Mouse (Mus musculus) right cerebral cortex, postnatal 25 days (tissue): ENCODE measurements around the gene Lingo3.
"Not testable (repeated sequence)": the region's sequence is repeated elsewhere in the genome, so short reads cannot be mapped to it uniquely, and the experiment has no call there.

Experiments used
- DNase-seq: peaks from one replicate; pipeline ENCODE4 v3.0.0; 2022

Lingo3 gene

DNA sequence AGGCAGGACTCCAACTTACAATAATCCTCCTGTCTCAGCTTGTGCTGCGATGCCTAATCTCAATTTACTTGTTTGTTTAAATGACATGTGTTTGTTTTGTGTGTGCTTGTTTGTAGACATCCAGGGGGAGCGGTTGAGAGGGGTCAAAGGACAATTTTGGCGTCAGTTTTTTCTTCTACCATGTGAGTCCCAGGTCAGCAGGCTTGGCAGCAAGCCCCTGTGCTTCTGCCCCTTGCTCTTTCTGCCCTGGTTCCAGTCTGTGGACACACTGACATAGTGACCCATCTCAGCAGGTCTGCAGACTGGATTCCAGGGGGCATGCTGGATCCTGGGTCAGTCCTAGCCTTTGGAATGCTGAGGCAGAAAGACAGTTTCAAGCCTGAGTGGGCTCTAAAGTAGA lies 24.4 kb downstream of the Lingo3 start:
- DNase-seq, result no peak

DNA sequence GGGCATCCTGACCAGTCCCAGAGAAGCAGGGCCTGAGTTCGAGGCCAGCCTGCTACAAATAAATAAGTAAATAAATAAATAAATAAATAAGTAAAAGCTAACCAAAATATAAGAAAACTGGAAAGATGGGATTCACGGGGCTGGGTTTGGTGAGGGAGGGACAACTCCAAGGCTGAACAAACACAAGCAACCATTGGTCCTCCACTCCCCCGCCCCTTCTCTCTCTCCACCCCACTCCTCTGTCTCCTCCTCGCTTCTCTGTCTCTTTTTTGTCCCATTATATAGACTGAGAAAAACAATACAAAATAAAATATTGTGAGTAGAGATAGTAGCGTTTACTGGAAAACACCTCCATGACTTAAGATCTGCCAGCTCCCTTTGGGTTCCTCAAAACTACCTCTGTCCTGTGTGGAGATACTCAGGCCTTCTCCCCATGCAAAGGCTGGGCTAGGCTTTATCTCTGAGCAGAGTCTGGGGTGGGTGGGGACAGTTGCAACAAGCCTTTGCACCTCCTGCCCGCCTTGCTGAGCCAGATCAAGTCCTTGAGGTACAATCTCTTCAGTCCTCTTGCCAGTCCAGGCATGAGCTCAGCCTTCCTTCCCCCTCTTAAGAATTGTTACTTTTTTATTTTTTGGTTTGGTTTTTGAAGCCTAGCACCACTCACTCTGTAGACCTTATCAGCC lies 25.1 kb downstream of the Lingo3 start:
- no peak for DNase-seq

DNA sequence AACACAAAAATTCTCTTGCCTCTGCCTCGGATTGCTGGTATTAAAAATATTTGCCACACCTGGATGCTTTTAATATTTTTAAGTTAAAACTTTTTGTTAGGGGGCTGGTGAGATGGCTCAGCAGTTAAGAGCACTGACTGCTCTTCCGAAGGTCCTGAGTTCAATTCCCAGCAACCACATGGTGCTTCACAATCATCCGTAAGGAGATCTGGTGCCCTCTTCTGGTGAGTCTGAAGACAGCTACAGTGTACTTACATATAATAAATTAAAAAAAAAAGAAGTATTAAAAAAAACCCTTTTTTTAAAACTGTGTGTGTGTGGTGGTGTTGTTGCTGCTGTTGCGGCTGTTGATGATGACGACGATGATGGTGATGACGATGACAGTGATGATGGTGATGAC lies 25.9 kb downstream of the Lingo3 start:
- not testable (repeated sequence) for DNase-seq

DNA sequence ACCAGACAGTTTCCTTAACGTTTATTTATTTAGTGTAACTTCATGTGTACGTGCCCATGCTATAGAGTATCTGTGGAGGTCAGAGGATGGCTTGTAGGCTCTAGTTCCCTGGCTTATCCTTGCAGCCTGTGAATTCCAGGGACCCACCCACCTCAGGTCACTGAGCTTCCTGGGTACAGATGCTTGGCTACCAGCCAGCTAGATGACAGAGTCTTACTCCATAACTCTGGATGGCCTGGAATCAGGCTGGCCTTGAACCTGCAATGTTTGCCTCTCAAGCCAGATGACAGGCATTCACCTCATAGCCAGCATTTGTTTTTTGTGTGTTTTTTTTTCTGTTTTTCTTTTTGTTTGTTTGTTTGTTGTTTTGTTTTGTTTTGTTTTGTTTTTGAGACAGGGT lies 26.7 kb downstream of the Lingo3 start:
- DNase-seq, result no peak

DNA sequence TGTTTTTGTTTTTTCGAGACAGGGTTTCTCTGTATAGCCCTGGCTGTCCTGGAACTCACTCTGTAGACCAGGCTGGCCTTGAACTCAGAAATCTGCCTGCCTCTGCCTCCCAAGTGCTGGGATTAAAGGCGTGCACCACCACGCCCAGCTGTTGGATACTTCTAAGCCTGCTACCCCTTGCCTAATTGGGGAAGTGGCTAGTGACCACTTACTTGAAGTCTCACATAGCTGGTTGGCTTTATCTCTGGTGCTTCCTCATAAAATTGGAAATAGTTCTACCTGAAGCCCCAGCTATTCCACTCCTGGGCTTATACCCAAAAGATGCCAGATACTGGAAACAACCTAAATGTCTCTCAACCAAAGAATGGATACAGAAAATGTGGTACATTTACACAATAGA lies 27.5 kb downstream of the Lingo3 start:
- not testable (repeated sequence) for DNase-seq

DNA sequence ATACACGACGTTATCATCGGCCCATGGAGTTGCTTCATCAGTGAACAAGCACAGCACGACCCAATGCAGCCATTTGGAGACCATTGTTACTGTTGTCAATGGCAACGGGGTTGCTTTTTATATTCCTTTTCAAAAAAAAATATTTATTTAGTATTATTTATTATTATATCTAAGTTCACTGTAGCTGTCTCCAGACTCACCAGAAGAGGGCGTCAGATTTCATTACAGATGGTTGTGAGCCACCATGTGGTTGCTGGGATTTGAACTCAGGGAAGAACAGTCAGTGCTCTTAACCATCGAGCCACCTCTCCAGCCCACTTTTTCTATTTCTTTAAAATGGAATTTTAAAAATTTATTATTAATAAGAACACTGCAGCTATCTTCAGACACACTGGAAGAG lies 29.0 kb downstream of the Lingo3 start:
- no peak for DNase-seq

DNA sequence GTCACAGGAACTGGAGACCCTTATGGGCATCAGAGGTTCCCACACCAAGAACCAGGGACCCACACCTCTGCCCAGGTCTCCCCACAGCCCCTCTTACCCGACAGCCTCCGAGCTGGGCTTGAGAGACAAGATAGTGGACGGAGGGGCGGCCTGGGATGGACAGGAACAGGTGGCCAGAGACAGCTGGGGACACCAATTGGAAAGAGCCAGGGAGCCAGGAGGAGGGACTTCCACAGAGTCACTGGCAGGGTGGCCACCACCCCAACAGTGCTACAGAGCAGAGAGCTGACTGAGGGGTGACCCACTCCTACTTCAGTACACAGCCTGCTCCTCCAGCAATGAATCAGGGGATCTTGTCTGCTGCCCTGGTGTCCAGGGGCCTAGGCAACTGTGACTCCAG lies 30.5 kb downstream of the Lingo3 start, which contains the start of gene Jsrp1:
TSS of gene Jsrp1 (minus strand) at position 133 of the 400 bp plus-strand sequence.
- DNase-seq, result no peak

DNA sequence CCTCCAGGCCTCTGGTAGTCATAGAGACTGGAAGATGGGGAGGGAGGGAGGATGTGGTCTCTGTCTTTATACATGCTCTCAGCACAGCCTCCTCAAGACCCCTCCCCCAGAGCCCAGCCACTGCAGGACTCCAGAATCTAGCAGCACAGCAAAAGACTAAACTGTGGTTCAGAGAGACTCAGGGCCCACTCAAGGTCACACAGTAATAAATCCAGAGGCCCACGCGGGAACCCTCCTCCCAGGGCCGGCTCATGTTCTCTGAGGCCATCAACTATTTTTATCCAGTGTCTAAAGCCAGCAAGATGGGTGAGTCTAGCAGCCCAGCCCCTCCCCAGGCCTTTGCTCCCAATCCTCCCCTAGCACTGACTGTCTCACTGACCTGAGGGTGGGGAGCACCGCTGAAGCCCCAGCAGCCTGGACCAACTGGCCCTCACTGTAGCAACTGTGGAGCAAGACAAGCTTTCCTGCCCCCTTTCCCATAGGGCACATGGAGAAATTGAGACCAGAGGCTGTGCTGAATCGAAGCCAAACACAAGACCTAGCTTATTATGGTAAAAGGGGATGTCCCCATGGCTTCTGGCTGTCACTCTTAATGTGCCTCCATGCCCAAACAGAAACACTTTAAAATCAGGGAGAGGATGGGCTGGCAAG lies 31.3 kb downstream of the Lingo3 start:
- DNase-seq, result no peak

DNA sequence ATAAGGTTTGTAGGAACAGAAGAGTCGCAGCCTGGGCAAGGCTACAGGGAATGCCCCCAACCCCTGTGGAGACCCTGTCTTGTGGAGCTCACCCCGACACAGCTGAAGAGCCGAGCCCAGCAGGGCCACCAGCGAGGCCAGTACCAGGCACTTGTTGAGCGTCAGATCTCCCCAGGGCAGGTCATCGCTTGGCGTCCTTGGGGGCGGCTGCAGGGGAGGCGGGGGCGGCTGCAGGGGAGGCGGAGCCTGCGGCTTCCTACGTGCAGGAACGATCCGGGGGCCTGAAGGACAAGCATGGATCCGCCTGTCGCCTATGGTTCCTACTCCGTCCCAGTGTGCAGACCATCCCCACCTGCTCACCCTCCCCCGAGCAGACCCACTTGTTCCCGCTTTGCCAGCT lies 33.8 kb downstream of the Lingo3 start:
- no peak for DNase-seq

DNA sequence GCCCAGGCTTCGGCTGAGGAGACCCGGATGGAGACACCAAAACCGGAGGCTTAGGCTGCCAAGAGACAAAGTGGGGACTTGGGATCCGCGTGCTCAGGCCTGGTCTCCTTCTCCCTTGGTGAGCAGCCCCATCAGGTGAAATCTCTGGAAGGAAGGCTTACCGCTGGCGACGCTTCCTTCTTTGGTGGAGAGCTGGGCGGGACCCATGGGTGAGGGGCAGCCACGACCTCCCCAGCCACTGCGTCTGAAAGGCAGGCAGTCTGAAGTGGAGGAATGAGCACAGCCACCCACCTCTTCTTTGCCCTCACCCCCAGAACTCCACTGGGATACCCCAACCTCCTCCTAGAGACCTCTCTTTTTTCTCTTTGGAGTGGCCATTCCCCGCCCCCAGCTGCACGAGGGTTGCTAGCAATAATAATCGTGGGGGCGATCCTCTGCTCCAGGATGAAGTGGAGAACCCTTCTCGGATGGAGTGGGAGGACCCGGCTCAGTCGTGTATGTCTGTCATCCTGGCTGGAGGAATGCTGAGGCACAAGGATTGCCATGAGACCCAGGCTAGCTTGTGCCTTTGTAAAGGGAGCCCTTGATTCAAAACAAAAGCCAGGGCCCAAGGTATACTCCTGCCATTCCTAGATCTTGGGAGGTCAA lies 34.7 kb downstream of the Lingo3 start:
- DNase-seq, result no peak

DNA sequence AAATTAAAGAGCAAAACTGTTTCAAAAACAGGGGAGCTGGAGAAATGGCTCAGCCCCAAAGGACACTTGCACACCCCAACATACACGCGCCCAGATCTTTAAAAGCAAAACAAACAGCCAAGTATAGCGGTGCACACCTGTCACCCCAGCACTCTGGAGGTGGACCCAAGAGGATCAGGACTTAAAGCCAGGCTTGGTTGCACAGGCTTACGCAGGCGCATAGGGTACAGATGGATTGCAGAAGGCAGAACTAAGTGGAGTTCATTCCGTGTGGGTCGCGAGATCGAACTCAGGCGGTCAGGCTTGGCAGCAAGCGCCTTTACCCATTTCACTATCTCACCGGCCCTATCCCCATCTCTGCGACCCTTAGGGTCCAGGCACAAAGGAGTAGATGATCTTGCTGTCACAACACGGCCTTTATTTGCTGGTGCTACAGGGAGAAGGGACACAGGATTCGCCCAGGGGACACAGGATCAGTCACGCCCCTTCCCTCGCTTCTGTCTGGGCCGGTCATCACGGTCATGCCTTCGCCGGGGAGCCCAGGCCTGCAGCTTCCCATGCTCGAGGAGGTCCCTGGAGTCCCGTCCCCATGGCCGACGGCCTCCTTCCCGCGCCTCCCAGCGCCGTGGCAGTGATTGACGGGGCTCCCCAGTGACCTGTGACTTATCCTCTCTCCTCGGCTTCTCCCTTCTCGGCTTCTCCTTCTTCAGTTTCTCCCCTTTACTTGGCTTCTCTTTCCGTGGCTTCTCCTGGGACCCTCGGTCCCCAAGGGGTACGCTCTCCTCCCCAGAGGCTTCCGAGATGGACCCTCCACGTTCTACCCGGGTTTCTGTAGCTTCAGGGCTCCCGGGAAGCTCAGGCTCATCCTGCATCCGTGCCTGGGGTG lies 35.5 kb downstream of the Lingo3 start:
- DNase-seq, result no peak

DNA sequence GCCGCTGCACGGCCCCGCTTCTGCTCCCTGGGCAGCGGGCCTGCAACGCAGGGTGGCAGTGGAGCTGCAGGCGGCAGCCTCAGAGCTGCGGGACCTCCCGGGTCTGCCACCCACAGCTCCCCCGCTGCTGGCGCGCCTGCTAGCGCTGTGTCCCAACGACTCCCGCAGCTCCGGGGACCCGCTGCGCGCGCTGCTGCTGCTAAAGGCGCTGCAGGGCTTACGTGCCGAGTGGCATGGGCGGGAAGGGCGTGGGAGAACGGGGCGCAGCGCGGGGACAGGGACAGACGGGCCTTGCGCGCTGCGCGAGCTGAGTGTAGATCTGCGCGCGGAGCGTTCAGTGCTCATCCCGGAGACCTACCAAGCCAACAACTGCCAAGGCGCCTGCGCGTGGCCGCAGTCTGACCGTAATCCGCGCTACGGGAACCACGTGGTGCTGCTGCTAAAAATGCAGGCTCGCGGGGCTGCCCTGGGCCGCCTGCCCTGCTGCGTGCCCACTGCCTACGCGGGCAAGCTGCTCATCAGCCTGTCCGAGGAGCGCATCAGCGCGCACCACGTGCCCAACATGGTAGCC lies 36.7 kb downstream of the Lingo3 start:
- peak; percentile 89 for DNase-seq

DNA sequence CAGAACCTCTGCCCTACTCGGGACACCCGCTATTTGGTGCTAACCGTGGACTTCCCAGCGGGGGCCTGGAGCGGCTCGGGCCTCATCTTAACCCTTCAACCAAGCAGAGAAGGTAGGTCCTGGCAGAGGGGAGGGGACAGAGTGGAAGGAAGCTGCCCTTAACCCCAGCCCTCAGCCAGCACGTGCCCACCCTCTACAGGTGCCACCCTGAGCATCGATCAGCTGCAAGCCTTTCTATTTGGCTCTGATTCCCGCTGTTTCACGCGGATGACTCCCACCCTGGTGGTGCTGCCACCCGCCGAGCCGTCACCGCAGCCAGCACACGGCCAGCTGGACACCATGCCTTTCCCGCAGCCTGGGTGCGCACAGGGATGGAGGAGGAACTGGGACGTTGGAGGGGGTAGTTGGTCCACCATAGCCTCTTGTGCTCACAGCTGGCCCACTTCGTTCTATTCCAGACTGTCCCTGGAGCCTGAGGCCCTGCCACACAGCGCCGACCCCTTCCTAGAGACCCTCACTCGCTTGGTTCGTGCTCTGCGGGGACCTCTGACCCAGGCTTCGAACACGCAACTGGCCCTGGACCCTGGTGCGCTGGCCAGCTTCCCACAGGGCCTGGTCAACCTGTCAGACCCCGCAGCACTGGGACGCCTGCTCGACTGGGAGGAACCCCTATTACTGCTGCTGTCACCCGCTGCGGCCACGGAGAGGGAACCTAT lies 37.3 kb downstream of the Lingo3 start:
- no peak for DNase-seq

DNA sequence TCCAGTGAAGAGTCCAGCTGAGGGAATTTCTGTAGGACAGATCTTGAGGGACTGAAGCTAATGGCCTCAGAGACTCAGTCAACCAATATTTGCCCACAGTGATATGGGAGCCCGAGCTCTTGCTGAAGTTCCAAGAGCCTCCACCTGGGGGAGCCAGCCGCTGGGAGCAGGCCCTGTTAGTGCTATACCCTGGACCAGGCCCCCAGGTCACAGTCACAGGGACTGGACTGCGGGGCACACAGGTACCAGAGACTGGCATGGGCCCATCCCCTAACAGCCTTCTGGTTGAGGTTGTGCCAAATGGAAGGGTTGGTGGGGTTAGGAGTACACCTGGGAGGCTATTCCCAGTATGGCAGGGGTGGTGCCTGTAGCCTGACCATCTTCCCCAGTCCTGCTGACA lies 37.9 kb downstream of the Lingo3 start:
- DNase-seq, result peak; percentile 76

DNA sequence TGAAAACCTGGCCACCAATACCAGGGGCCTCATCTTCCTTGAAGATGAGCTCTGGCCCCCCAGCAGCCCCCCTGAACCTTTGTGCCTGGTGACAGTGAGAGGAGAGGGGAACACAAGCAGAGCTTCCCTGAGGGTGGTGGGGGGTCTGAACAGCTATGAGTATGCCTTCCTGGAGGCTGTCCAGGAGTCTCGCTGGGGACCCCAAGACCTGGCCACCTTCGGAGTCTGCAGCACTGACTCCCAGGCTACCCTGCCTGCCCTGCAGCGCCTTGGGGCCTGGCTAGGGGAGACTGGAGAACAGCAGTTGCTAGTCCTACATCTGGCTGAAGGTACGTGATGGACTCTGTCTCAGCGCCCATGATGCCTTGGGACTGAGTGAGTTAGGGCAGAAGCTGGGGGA lies 38.5 kb downstream of the Lingo3 start:
- DNase-seq, result no peak

DNA sequence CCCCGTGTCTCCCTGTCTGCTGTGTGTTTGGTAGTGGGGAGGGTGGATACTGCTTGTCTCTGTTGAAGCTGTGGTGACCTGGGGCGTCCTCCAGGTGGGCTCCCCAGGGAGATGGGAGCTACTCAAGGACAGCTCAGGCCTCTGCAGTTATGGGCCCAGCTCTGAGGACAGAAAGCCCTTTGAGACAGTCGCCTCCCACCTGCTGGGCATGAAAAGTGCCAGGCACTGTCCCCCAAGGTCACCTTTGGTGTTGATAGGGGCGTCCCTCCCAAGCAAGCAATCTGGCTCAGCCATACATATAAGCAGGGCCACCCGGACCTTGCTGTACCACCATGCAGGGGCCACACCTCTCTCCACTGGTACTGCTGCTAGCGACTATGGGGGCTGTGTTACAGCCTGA lies 38.9 kb downstream of the Lingo3 start, which contains the start of gene Amh:
TSS of gene Amh (plus strand) at position 328 of the 400 bp plus-strand sequence.
- no peak for DNase-seq

DNA sequence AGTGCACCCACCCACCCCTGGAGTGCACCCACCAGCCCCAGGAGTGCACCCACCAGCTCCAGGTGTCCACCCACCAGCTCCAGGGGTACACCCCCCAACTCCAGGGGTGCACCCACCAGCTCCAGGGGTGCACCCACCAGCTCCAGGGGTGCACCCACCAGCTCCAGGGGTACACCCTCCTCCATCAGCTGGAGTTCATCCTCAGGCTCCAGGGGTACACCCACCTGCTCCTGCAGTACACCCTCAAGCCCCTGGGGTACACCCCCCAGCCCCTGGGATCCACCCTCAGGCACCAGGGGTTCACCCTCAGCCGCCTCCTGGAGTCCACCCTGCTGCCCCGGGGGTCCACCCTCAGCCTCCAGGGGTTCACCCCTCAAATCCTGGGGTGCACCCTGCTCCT lies 39.5 kb downstream of the Lingo3 start:
- DNase-seq, result no peak

DNA sequence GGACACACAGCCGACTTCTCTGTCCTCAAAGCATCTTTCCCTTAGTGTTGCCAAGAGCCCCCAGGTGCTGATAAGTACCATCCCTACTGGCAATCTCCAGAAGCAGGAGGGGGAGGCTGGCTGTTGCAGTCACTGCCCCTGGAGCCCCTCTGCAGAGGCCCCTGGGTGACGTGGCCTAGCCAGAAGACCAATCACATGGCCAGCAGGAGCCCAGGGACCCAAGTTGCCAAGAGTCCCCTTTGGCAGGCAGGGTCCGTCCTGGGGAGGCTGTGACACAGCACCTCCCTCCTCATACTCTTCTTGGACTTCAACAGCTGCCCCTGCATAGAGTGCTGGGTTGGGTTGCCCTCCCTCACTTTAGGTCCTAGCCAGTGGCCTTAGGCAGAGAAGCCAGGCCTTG lies 40.8 kb downstream of the Lingo3 start:
- no peak for DNase-seq

DNA sequence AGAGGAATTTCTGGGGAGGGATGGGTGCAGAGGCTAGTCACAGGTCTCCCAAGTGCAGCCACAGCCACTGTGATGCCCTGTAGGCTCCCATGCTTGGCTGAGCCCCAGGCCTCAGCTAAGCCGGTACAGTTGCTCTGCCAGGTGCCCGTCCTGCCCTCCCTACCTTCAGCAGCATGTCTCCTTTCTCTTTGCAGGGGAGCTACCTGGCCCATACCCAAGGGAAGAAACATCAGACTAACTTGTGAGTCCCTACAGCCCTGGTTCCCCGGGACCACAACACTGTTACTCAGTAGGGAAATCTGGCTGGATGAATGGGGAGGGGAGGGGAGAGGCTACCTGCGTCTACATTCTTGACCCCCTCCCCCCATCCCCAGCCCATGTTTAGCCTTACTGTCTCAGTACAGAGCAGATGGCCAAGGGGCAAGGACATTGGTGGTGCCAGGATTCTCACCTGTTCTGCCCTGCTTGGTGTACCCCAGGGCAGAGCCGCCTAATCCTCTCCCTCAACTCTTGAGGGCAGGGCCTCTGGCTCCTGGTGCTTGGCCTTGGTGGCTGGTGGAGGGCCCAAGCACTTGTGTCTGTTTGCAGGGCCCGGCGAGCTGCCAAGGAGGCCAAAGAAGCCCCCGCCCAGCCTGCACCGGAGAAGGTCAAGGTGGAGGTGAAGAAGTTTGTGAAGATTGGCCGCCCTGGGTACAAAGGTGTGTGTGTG lies 41.5 kb downstream of the Lingo3 start:
- DNase-seq, result no peak

DNA sequence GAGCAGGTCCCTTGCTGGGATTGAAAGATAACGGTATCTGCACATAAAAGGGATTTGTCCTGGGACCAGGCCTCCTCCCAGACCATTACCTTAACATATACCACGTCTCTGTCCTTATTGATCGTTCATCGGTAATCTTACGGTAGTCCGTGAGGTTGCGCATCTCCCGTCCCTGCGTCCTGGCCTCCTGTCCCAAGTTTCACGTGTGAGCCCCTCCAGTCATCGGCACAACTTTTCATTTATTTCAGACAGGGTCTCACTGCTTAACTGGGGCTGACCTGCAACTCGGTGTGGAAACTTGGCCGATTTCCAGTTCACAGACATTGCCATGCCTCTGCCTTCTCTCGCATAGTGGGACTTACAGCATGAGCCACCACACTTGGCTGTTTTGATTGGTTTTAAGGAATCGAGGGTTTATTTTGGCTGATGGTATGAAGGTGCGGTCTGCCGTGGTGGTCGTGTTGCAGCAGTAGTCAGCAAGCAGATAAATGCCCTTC lies 44.7 kb downstream of the Lingo3 start:
- DNase-seq, result no peak
